Mouse (Mus musculus) hindbrain, embryonic 16.5 days (tissue): ENCODE results near the gene Adamts8. TPM values are rescaled to one million over a fixed set of nuclear protein-coding genes. Genes with fewer than 3 reads are reported as not detected.

ENCODE experiments used
- ATAC-seq: fragments of 200-750 bp; cut with Nextera tagmentation; 2 replicates; pipeline ENCODE4 v1.8.0; 2017; ENCODE audit warnings: moderate TSS enrichment, moderate library complexity
- H3K27ac ChIP-seq: fragments of 300-500 bp; sonication (generic); 2 replicates; pipeline ENCODE4 v1.5.1; 2014; ENCODE audit warnings: low read depth, mild to moderate bottlenecking, control low read depth, low read length, moderate library complexity
- H3K27me3 ChIP-seq: fragments of 300-500 bp; sonication (generic); replicated peaks from 2 replicates; pipeline ENCODE4 v1.6.1; 2014; ENCODE audit warnings: low read length; ENCODE audit not compliant: control insufficient read depth, insufficient read depth
- H3K36me3 ChIP-seq: fragments of 300-500 bp; sonication (generic); 2 replicates; pipeline ENCODE4 v1.6.1; 2014; ENCODE audit warnings: mild to moderate bottlenecking, low read length, moderate library complexity, mixed read lengths; ENCODE audit not compliant: control insufficient read depth, insufficient read depth
- H3K4me1 ChIP-seq: fragments of 300-500 bp; sonication (generic); 2 replicates; pipeline ENCODE4 v1.6.1; 2014; ENCODE audit warnings: low read depth, low read length; ENCODE audit not compliant: control insufficient read depth, insufficient read depth
- H3K4me2 ChIP-seq: fragments of 300-500 bp; sonication (generic); 2 replicates; pipeline ENCODE4 v1.6.1; 2014; ENCODE audit warnings: mild to moderate bottlenecking, low read length, control low read depth, moderate library complexity
- H3K4me3 ChIP-seq: fragments of 300-500 bp; sonication (generic); 2 replicates; pipeline ENCODE4 v1.5.1; 2014; ENCODE audit warnings: mild to moderate bottlenecking, low read length, control low read depth, moderate library complexity
- H3K9ac ChIP-seq: fragments of 300-500 bp; sonication (generic); 2 replicates; pipeline ENCODE4 v1.6.1; 2014; ENCODE audit warnings: low read depth, mild to moderate bottlenecking, control low read depth, low read length, moderate library complexity
- H3K9me3 ChIP-seq: fragments of 300-500 bp; sonication (generic); 2 replicates; pipeline ENCODE4 v1.6.1; 2014; ENCODE audit warnings: mild to moderate bottlenecking, low read length, moderate library complexity; ENCODE audit not compliant: control insufficient read depth
- WGBS: fragments of 180-500 bp; shearing (Covaris S2); extraction: QIAGEN DNeasy Blood & Tissue Kit; methylation state at CpG from one replicate; pipeline ENCODE4 v1.1.7; 2014; 5-methylcytosine and 5-hydroxymethylcytosine counted together
- polyA plus RNA-seq: library from polyadenylated mRNA; unstranded; fragments of >200 nt; fragmentation: Nextera tagmentation; extraction: Ambion mirVana; gene quantifications from 2 replicates; pipeline ENCODE4 v1.2.1, GENCODE M21; 2015

Gene Adamts8
- polyA plus RNA-seq, 1 experiment from 2014 or later = 1.8 TPM

- H3K4me3 ChIP-seq = no peak overlapping the region
- ATAC-seq = no peak
- H3K27ac ChIP-seq = no peak overlapping the region
- 53% methylated on average over 5 of the region's 5 CpGs for WGBS
- no peaks in the 10 kb centered on the region for H3K27me3 ChIP-seq
- H3K4me1 ChIP-seq = no peaks in the 10 kb centered on the region
- no peaks in the 10 kb centered on the region for H3K36me3 ChIP-seq
- no peak overlapping the region for H3K9ac ChIP-seq
- H3K9me3 ChIP-seq = no peaks in the 10 kb centered on the region
- H3K4me2 ChIP-seq = no peak overlapping the region
These were observed 34.6 kb upstream of the Adamts8 start for GRCm38 (mm10) chr9:30907677-30908295.

GRCm38 (mm10) chr9:30908296-30908690 is 34.1 kb upstream of the Adamts8 start:
- H3K4me3 ChIP-seq = no peak overlapping the region
- 88% methylated on average over 5 of the region's 5 CpGs for WGBS
- H3K27me3 ChIP-seq = no peaks in the 10 kb centered on the region
- no peak overlapping the region for H3K27ac ChIP-seq
- no peaks in the 10 kb centered on the region for H3K9me3 ChIP-seq
- H3K4me2 ChIP-seq = no peak overlapping the region
- H3K4me1 ChIP-seq = no peaks in the 10 kb centered on the region
- ATAC-seq = no peak
- no peak overlapping the region for H3K9ac ChIP-seq
- H3K36me3 ChIP-seq = no peaks in the 10 kb centered on the region

- ATAC-seq = no peak
- Histone ChIP-seq H3K9me3 (no peaks in the 10 kb centered on the region), H3K9ac (no peak overlapping the region), H3K36me3 (no peaks in the 10 kb centered on the region), H3K27me3 (no peaks in the 10 kb centered on the region), H3K27ac (no peak overlapping the region), H3K4me1 (no peaks in the 10 kb centered on the region), H3K4me2 (no peak overlapping the region), H3K4me3 (no peak overlapping the region)
- 86% methylated on average over 5 of the region's 5 CpGs for WGBS
These were observed 33.4 kb upstream of the Adamts8 start for GRCm38 (mm10) chr9:30908973-30909372.

GRCm38 (mm10) chr9:30910491-30910890 is 31.9 kb upstream of the Adamts8 start:
- Histone ChIP-seq H3K27me3 (no peaks in the 10 kb centered on the region), H3K4me1 (no peaks in the 10 kb centered on the region), H3K9ac (no peak overlapping the region), H3K4me3 (no peak overlapping the region), H3K27ac (no peak overlapping the region), H3K9me3 (no peaks in the 10 kb centered on the region), H3K4me2 (no peak overlapping the region), H3K36me3 (no peaks in the 10 kb centered on the region)
- 93% methylated on average over 5 of the region's 5 CpGs for WGBS
- ATAC-seq = no peak

GRCm38 (mm10) chr9:30912161-30912560 is 30.2 kb upstream of the Adamts8 start:
- Histone ChIP-seq H3K9me3 (no peaks in the 10 kb centered on the region), H3K36me3 (no peaks in the 10 kb centered on the region), H3K27ac (no peak overlapping the region), H3K4me1 (no peaks in the 10 kb centered on the region), H3K9ac (no peak overlapping the region), H3K4me2 (no peak overlapping the region), H3K4me3 (no peak overlapping the region), H3K27me3 (no peaks in the 10 kb centered on the region)
- ATAC-seq = no peak
- 78% methylated on average over 3 of the region's 3 CpGs for WGBS

- H3K27me3 ChIP-seq = no peaks in the 10 kb centered on the region
- H3K36me3 ChIP-seq = no peaks in the 10 kb centered on the region
- no peak overlapping the region for H3K9ac ChIP-seq
- no peak overlapping the region for H3K4me2 ChIP-seq
- no peak for ATAC-seq
- no peak overlapping the region for H3K27ac ChIP-seq
- H3K4me3 ChIP-seq = no peak overlapping the region
- H3K9me3 ChIP-seq = no peaks in the 10 kb centered on the region
- H3K4me1 ChIP-seq = peaks cover under 1% of the 10 kb centered on the region
- WGBS = 70% methylated on average over 3 of the region's 3 CpGs
These were observed 28.9 kb upstream of the Adamts8 start for GRCm38 (mm10) chr9:30913429-30913828.

- Histone ChIP-seq H3K4me1 (peaks cover 8% of the 10 kb centered on the region), H3K27me3 (no peaks in the 10 kb centered on the region), H3K9ac (no peak overlapping the region), H3K27ac (no peak overlapping the region), H3K4me3 (no peak overlapping the region), H3K4me2 (no peak overlapping the region), H3K9me3 (no peaks in the 10 kb centered on the region), H3K36me3 (no peaks in the 10 kb centered on the region)
- no peak for ATAC-seq
- 93% methylated on average over 2 of the region's 2 CpGs for WGBS
These were observed 28.1 kb upstream of the Adamts8 start for GRCm38 (mm10) chr9:30914241-30914640.

GRCm38 (mm10) chr9:30916266-30916968 is 25.9 kb upstream of the Adamts8 start:
- Histone ChIP-seq H3K9ac (no peak overlapping the region), H3K36me3 (no peaks in the 10 kb centered on the region), H3K4me1 (peaks cover 11% of the 10 kb centered on the region), H3K27ac (no peak overlapping the region), H3K9me3 (no peaks in the 10 kb centered on the region), H3K4me2 (no peak overlapping the region), H3K4me3 (no peak overlapping the region), H3K27me3 (0 out of 2 replicates have a peak, but pooled peaks cover 4% of the 10 kb centered on the region)
- ATAC-seq = no peak
- 86% methylated on average over 6 of the region's 6 CpGs for WGBS

- peak overlapping the region; percentile 5 for H3K4me3 ChIP-seq
- H3K36me3 ChIP-seq = no peaks in the 10 kb centered on the region
- no peak overlapping the region for H3K27ac ChIP-seq
- H3K9ac ChIP-seq = peak overlapping the region; percentile 42; the same call in 1 of the 2 replicates
- 31% methylated on average over 12 of the region's 12 CpGs for WGBS
- H3K4me1 ChIP-seq = peaks cover 11% of the 10 kb centered on the region
- ATAC-seq = no peak
- H3K27me3 ChIP-seq = peaks cover 6% of the 10 kb centered on the region; the same call in 1 of the 2 replicates
- H3K4me2 ChIP-seq = peak overlapping the region; percentile 40
- no peaks in the 10 kb centered on the region for H3K9me3 ChIP-seq
These were observed 23.7 kb upstream of the Adamts8 start for GRCm38 (mm10) chr9:30918466-30919356.
